Mouse (Mus musculus) erythroblast, embryonic 14.5 days (primary cell): ENCODE data around the gene Sema3f.

Source experiments
- GATA1 ChIP-seq: IDR thresholded peaks from 2 replicates; pipeline ENCODE4 v1.6.1; 2012; ENCODE audit warnings: low read length, inconsistent platforms, mixed read lengths
- TAL1 ChIP-seq: IDR thresholded peaks from 3 replicates; pipeline ENCODE4 v1.6.1; 2012; ENCODE audit warnings: low read length, inconsistent platforms, mixed read lengths

GRCm38 (mm10) chr9:107645577-107645976, 64.7 kb downstream of the Sema3f start:
- TF ChIP-seq TAL1 (no peak), GATA1 (no peak; the same call in 1 of the 2 replicates)
